Mouse (Mus musculus): ENCODE data around the gene Fbxo7. TPM values are rescaled to one million over a fixed set of nuclear protein-coding genes. Genes with fewer than 3 reads are reported as not detected.
A peak's percentile ranks its signal among the peaks of the same experiment; 100 is the strongest.

Fbxo7 gene
- 81.5 and 81.6 TPM in 2 replicates for polyA plus RNA-seq (2012; rRNA removed)

DNA sequence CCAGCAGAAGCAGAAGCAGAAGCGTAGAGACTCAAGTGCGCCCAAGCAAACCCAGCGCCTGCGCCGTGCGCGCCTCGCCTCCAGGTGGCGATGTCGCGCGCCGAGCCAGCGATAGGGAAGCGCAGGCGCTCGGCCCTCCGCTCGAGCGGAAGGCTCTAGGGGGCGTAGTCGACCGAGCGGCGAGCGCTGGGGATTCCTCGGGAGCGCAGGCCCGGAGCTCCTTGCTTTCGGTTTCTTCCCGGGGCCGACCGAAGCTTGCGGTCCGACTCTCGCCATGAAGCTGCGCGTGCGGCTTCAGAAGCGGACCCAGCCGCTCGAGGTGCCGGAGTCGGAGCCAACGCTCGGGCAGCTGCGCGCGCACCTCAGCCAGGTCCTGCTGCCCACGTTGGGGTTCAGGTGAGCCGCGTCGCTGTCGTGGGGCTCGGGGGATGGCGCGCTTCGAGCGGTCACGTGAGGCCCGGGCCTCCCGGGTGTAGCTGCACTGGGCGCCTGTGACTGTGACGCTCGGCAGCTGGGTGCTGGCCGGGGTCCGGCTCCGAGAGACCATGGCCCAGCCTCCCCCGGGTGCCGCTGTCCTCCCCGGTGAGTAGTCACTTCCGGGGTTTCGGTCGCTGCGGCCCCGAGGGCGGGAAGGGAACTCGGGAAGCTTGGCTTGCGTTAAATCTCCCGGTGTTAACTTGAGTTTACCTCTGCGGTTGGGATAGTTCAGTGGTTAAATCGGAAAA lies at the start of gene Fbxo7:
TSS of gene Fbxo7 (plus strand) at position 224 of the 725 bp plus-strand sequence.
- H3K36me3 ChIP-seq (ENCODE audit: control insufficient read depth, insufficient read depth, low read length) = no peaks in the 10 kb centered on the region
- TF ChIP-seq POLR2A (IDR thresholded peaks at IDR 0.05; ENCODE audit: low read depth, low read length) (no peak), CTCF (conservative IDR thresholded peaks at IDR 0.05; ENCODE audit: insufficient read depth, insufficient read length, low read depth, low read length) (peak; percentile 88)
- no peaks in the 10 kb centered on the region for H3K27me3 ChIP-seq (replicated peaks; ENCODE audit: control insufficient read depth, insufficient read depth, low read length)
- peak within 1 kb of the TSS; percentile 69 for H3K4me3 ChIP-seq (ENCODE audit: insufficient read depth, low read depth, low read length)
- DNase-seq = peak; percentile 94
- peaks cover 5% of the 10 kb centered on the region; the same call in 1 of the 2 replicates for H3K4me1 ChIP-seq (ENCODE audit: control insufficient read depth, insufficient read depth, low read length)
- H3K27ac ChIP-seq (ENCODE audit: insufficient read depth, low read depth, low read length) = peak within 1 kb of the TSS; percentile 88
- WGBS = under 1% methylated on average over 82 of the region's 82 CpGs

DNA sequence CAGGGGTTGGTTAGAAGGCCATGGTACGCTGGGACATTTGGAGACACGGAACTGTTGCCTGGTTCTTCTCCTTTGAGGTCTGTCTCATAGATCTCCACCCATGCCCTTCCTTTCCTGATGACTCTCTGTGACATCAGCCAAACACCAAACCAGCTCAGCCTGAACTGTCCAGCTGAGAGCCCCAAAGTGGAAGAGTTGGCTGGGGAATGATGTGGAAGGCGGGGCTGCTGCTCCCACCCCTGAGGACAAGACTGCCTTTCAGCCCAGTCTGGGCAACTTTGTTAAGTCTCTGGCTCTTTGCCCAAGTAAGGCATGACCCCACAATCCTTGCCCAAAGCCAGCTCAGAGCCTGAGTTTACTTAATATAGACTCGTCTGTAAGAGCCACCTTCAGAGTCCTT lies 48.9 kb upstream of the Fbxo7 start:
- TF ChIP-seq CTCF (conservative IDR thresholded peaks at IDR 0.05; ENCODE audit: insufficient read depth, insufficient read length, low read depth, low read length) (no peak), POLR2A (IDR thresholded peaks at IDR 0.05; ENCODE audit: low read depth, low read length) (no peak)
- DNase-seq = no peak
- Histone ChIP-seq H3K4me1 (ENCODE audit: control insufficient read depth, insufficient read depth, low read length) (peaks cover 10% of the 10 kb centered on the region; the same call in 1 of the 2 replicates), H3K27ac (ENCODE audit: insufficient read depth, low read depth, low read length) (no peak overlapping the region), H3K36me3 (ENCODE audit: control insufficient read depth, insufficient read depth, low read length) (no peaks in the 10 kb centered on the region), H3K4me3 (ENCODE audit: insufficient read depth, low read depth, low read length) (no peak overlapping the region), H3K27me3 (replicated peaks; ENCODE audit: control insufficient read depth, insufficient read depth, low read length) (no peaks in the 10 kb centered on the region)
- 71% methylated on average over 4 of the region's 4 CpGs for WGBS

DNA sequence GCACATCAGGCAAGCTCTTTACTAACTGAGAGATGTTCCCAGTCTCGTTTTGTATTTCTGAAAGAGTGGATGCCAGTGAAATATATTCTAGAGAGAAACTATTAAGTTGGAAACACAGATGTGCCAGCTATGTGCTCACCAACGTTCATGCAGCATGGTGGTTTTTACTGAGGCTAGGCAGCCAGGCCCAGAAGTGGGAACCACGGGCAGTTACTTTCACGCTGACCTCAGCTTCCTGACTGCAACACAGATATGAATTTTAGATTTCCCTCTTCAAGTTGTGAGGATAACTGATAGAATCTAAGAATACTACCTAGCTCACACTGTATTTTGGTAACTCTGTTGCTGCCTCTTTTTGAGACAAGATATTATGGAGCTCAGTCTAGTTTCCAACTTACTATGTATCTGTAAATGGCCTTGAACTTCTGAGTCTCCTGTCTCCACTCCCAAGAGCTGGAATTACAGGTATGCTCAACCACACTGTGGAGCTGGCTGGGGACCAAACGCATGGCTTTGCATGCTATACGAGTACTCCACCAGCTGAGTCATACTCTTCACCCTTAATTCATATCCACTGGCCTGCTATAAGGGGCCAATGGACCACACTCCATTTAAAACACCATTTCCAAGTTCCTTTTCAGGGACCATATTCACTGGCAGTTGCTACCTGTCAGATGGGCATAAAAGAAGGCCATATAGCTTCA lies 32.2 kb upstream of the Fbxo7 start:
- H3K4me1 ChIP-seq (ENCODE audit: control insufficient read depth, insufficient read depth, low read length) = peaks cover 4% of the 10 kb centered on the region; the same call in 1 of the 2 replicates
- no peak overlapping the region for H3K4me3 ChIP-seq (ENCODE audit: insufficient read depth, low read depth, low read length)
- H3K27ac ChIP-seq (ENCODE audit: insufficient read depth, low read depth, low read length) = no peak overlapping the region
- no peaks in the 10 kb centered on the region for H3K36me3 ChIP-seq (ENCODE audit: control insufficient read depth, insufficient read depth, low read length)
- no peak for DNase-seq
- 62% methylated on average over 6 of the region's 6 CpGs for WGBS
- no peak for TF ChIP-seq CTCF (conservative IDR thresholded peaks at IDR 0.05; ENCODE audit: insufficient read depth, insufficient read length, low read depth, low read length)
- no peak for TF ChIP-seq POLR2A (IDR thresholded peaks at IDR 0.05; ENCODE audit: low read depth, low read length)
- H3K27me3 ChIP-seq (replicated peaks; ENCODE audit: control insufficient read depth, insufficient read depth, low read length) = no peaks in the 10 kb centered on the region; the same call in 1 of the 2 replicates

DNA sequence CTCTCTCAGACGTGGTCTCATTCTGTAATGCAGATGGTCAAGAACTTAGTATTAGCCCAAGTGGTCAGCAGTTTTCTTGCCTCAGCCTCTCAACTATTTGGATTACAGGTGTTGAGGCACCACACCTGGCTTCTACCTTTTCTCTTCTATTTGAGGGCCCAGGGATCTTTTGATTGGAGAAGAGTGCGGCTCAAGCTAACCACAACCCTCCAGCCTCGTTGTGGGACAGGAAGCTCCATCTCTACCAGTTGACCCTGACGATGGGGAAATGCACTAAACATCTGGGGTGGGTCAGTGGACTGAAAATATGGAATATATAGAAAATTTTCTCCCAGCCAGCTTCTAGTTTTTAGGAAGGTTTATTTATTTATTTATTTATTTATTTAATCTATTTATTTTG lies 29.4 kb upstream of the Fbxo7 start:
- TF ChIP-seq POLR2A (IDR thresholded peaks at IDR 0.05; ENCODE audit: low read depth, low read length) (no peak), CTCF (conservative IDR thresholded peaks at IDR 0.05; ENCODE audit: insufficient read depth, insufficient read length, low read depth, low read length) (no peak)
- no peaks in the 10 kb centered on the region for H3K36me3 ChIP-seq (ENCODE audit: control insufficient read depth, insufficient read depth, low read length)
- WGBS = 79% methylated on average over 4 of the region's 4 CpGs
- no peak overlapping the region for H3K27ac ChIP-seq (ENCODE audit: insufficient read depth, low read depth, low read length)
- peaks cover 4% of the 10 kb centered on the region; the same call in 1 of the 2 replicates for H3K4me1 ChIP-seq (ENCODE audit: control insufficient read depth, insufficient read depth, low read length)
- no peak for DNase-seq
- H3K27me3 ChIP-seq (replicated peaks; ENCODE audit: control insufficient read depth, insufficient read depth, low read length) = no peaks in the 10 kb centered on the region
- no peak overlapping the region for H3K4me3 ChIP-seq (ENCODE audit: insufficient read depth, low read depth, low read length)

DNA sequence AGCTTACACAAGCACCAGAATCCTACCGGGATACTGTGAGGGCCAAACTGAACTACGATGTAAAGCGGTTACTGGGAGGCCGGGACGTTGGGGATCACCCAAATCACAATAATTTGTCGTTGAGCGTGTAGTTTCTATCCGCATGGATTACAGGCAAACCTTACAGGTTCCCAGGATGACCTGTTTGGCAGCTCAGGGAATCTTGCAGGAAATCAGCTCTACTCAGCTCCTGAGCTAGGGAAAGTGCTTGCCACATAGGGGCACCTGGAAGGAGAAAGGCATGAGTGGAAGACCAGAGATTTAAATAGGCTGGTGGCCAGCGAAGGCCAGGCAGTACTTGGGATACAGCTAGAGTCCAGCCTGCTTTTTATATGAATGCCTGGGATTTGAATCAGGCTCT lies 27.9 kb upstream of the Fbxo7 start:
- H3K4me1 ChIP-seq (ENCODE audit: control insufficient read depth, insufficient read depth, low read length) = peaks cover 4% of the 10 kb centered on the region; the same call in 1 of the 2 replicates
- H3K4me3 ChIP-seq (ENCODE audit: insufficient read depth, low read depth, low read length) = no peak overlapping the region
- TF ChIP-seq POLR2A (IDR thresholded peaks at IDR 0.05; ENCODE audit: low read depth, low read length) = no peak
- TF ChIP-seq CTCF (conservative IDR thresholded peaks at IDR 0.05; ENCODE audit: insufficient read depth, insufficient read length, low read depth, low read length) = no peak
- 92% methylated on average over 9 of the region's 9 CpGs for WGBS
- no peak for DNase-seq
- no peaks in the 10 kb centered on the region for H3K27me3 ChIP-seq (replicated peaks; ENCODE audit: control insufficient read depth, insufficient read depth, low read length)
- no peak overlapping the region for H3K27ac ChIP-seq (ENCODE audit: insufficient read depth, low read depth, low read length)
- H3K36me3 ChIP-seq (ENCODE audit: control insufficient read depth, insufficient read depth, low read length) = no peaks in the 10 kb centered on the region

DNA sequence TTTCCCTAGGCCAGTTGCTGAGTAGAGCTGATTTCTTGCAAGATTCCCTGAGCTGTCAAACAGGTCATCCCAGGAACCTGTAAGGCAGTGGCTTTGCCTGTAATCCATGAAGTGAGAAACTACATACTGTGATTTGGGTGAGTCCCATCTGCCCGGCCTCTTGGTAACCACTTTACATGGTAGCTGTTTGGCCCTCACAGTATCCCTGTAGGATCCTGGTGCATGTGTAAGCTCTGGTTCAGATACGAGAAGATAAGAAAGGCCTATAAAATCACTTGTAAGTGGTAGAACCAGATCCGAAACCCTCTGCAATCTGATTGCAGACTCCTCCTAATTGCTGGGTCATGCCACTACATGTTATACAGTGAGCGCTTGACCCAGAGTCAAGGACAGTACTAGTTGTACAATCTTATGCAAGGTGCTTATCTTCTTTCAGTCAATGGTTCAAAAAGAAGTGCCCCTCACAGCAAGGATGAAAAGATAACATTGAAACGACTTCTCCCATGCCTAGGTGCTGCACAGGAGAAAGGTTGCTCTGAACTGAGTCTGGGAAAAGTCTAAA lies 27.1 kb upstream of the Fbxo7 start:
- Histone ChIP-seq H3K4me3 (ENCODE audit: insufficient read depth, low read depth, low read length) (no peak overlapping the region), H3K27ac (ENCODE audit: insufficient read depth, low read depth, low read length) (no peak overlapping the region), H3K36me3 (ENCODE audit: control insufficient read depth, insufficient read depth, low read length) (no peaks in the 10 kb centered on the region), H3K4me1 (ENCODE audit: control insufficient read depth, insufficient read depth, low read length) (peaks cover 4% of the 10 kb centered on the region; the same call in 1 of the 2 replicates), H3K27me3 (replicated peaks; ENCODE audit: control insufficient read depth, insufficient read depth, low read length) (no peaks in the 10 kb centered on the region)
- DNase-seq = no peak
- TF ChIP-seq POLR2A (IDR thresholded peaks at IDR 0.05; ENCODE audit: low read depth, low read length) = no peak
- TF ChIP-seq CTCF (conservative IDR thresholded peaks at IDR 0.05; ENCODE audit: insufficient read depth, insufficient read length, low read depth, low read length) = no peak
- 79% methylated on average over 5 of the region's 5 CpGs for WGBS

DNA sequence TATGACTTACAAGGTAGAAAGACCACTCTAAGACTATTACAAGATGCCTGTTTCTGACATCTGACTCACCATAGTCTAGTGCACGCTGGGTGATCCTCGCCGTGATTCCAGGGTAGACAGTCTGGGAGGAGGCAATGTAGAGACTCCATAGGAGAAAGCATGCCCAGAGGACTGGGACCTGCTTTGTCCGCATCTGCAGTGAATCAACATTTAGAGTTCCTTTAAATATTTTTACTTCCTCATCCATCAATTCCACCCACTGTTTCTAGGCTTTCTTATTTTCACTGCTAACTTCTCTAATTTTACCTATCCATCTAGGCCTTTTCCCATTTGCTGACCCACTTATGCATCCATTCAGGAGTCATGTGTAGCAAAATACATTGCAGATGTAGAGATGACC lies 21.3 kb upstream of the Fbxo7 start:
- DNase-seq = no peak
- no peaks in the 10 kb centered on the region for H3K27me3 ChIP-seq (replicated peaks; ENCODE audit: control insufficient read depth, insufficient read depth, low read length)
- no peak overlapping the region for H3K4me3 ChIP-seq (ENCODE audit: insufficient read depth, low read depth, low read length)
- no peak overlapping the region for H3K27ac ChIP-seq (ENCODE audit: insufficient read depth, low read depth, low read length)
- H3K36me3 ChIP-seq (ENCODE audit: control insufficient read depth, insufficient read depth, low read length) = no peaks in the 10 kb centered on the region
- no peak for TF ChIP-seq POLR2A (IDR thresholded peaks at IDR 0.05; ENCODE audit: low read depth, low read length)
- no peaks in the 10 kb centered on the region for H3K4me1 ChIP-seq (ENCODE audit: control insufficient read depth, insufficient read depth, low read length)
- 90% methylated on average over 4 of the region's 4 CpGs for WGBS
